Mouse (Mus musculus) ES-E14 (cell line): Measurements from ENCODE around the gene 4930432M17Rik. TPM values are rescaled to one million over a fixed set of nuclear protein-coding genes. Genes with fewer than 3 reads are reported as not detected.

Experiments
- DNase-seq: peaks from one replicate; pipeline ENCODE4 v3.0.0-alpha.2; 2013; ENCODE audit warnings: low read depth, low spot score
- H3K27ac ChIP-seq: 2 replicates; pipeline ENCODE4 v1.5.1; 2012; ENCODE audit warnings: low read depth, mild to moderate bottlenecking, low read length, moderate library complexity, mixed read lengths; ENCODE audit not compliant: poor library complexity, insufficient read depth, severe bottlenecking
- H3K36me3 ChIP-seq: 2 replicates; pipeline ENCODE4 v1.6.1; 2012; ENCODE audit warnings: mild to moderate bottlenecking, low read length, moderate library complexity, mixed read lengths; ENCODE audit not compliant: control insufficient read depth, poor library complexity, insufficient read depth, severe bottlenecking
- H3K4me1 ChIP-seq, 2 experiments: fragments of 150-350 bp in 1 of 2; sonication (generic) in 1 of 2; 2 replicates each; pipeline ENCODE4 v1.6.1; 2012; ENCODE audit warnings: low read length in 2 of 2, mild to moderate bottlenecking in 1 of 2, mixed read lengths in 1 of 2; ENCODE audit not compliant: control insufficient read depth in 2 of 2, insufficient read depth in 2 of 2, poor library complexity in 1 of 2
- H3K4me3 ChIP-seq, 2 experiments: fragments of 150-350 bp in 1 of 2; sonication (generic) in 1 of 2; 2 replicates each; pipeline ENCODE4 v1.5.1; 2012; ENCODE audit warnings: low read length in 2 of 2, low read depth in 1 of 2, mild to moderate bottlenecking in 1 of 2, mixed read lengths in 1 of 2; ENCODE audit not compliant: insufficient read depth in 1 of 2, poor library complexity in 1 of 2, severe bottlenecking in 1 of 2
- H3K9ac ChIP-seq: 2 replicates; pipeline ENCODE4 v1.6.1; 2012; ENCODE audit warnings: low read depth, mild to moderate bottlenecking, low read length, mixed read lengths; ENCODE audit not compliant: poor library complexity, insufficient read depth, severe bottlenecking
- H3K9me3 ChIP-seq: fragments of 150-350 bp; sonication (generic); 2 replicates; pipeline ENCODE4 v1.6.1; 2012; ENCODE audit warnings: low read depth, mild to moderate bottlenecking, low read length; ENCODE audit not compliant: control insufficient read depth, insufficient read depth
- CHD2 ChIP-seq: IDR thresholded peaks from 2 replicates; pipeline ENCODE4 v1.6.1; 2014; ENCODE audit warnings: mild to moderate bottlenecking, low read depth, low read length, inconsistent platforms
- HCFC1 ChIP-seq: IDR thresholded peaks from 2 replicates; pipeline ENCODE4 v1.6.1; 2012; ENCODE audit warnings: low read length, inconsistent platforms, borderline replicate concordance; ENCODE audit not compliant: insufficient read depth
- MAFK ChIP-seq: IDR thresholded peaks from 2 replicates; pipeline ENCODE4 v1.6.1; 2014; ENCODE audit warnings: mild to moderate bottlenecking, low read depth, low read length, inconsistent platforms; ENCODE audit not compliant: insufficient read depth
- ZC3H11A ChIP-seq: IDR thresholded peaks from 2 replicates; pipeline ENCODE4 v1.6.1; 2012; ENCODE audit warnings: low read depth, mild to moderate bottlenecking, inconsistent platforms, low read length, borderline replicate concordance
- ZNF384 ChIP-seq: IDR thresholded peaks from 2 replicates; pipeline ENCODE4 v1.6.1; 2012; ENCODE audit warnings: low read depth, low read length, inconsistent platforms
- in situ Hi-C, 2 experiments: fragments of 600-800 bp; cut with MboI; formaldehyde crosslinking; loops; one replicate each; pipeline ENCODE4 v1.15.1; 2025; ENCODE audit warnings: low sequenced_read_pairs in 2 of 2, inconsistent platforms in 1 of 2; ENCODE audit not compliant: unreplicated experiment in 2 of 2
- total RNA-seq: library from RNA; depleted of rRNA; stranded (reverse); fragments of 300-350 nt; gene quantifications from 2 replicates; pipeline ENCODE4 v1.2.3, GENCODE M21; 2012

Gene 4930432M17Rik
- total RNA-seq, 1 experiment, result not detected

- Histone ChIP-seq H3K27ac (no peak overlapping the region), H3K36me3 (no peaks in the 10 kb centered on the region), H3K9me3 (no peaks in the 10 kb centered on the region), H3K4me3 (no peak overlapping the region), H3K4me1 (no peaks in the 10 kb centered on the region), H3K9ac (no peak overlapping the region)
- DNase-seq, result no peak
- in situ Hi-C loops, result no loop called here
- no peak for TF ChIP-seq CHD2
- no peak for TF ChIP-seq ZC3H11A
- TF ChIP-seq ZNF384, result no peak
- no peak for TF ChIP-seq HCFC1
- TF ChIP-seq MAFK, result no peak
Observed at GRCm38 (mm10) chr3:121693001-121693730, 22.6 kb downstream of the 4930432M17Rik start.

GRCm38 (mm10) chr3:121693746-121694145 lies 23.2 kb downstream of the 4930432M17Rik start:
- TF ChIP-seq CHD2, result no peak
- no peak for TF ChIP-seq MAFK
- TF ChIP-seq ZNF384, result no peak
- no peak for TF ChIP-seq ZC3H11A
- no peak for TF ChIP-seq HCFC1
- DNase-seq, result no peak
- no peaks in the 10 kb centered on the region for H3K9me3 ChIP-seq
- no peak overlapping the region for H3K4me3 ChIP-seq
- H3K9ac ChIP-seq, result no peak overlapping the region
- H3K36me3 ChIP-seq, result no peaks in the 10 kb centered on the region
- no peaks in the 10 kb centered on the region for H3K4me1 ChIP-seq
- H3K27ac ChIP-seq, result no peak overlapping the region
- in situ Hi-C loops, result no loop called here

GRCm38 (mm10) chr3:121697169-121697568 lies 26.6 kb downstream of the 4930432M17Rik start:
- H3K36me3 ChIP-seq, result no peaks in the 10 kb centered on the region
- no peaks in the 10 kb centered on the region for H3K4me1 ChIP-seq
- in situ Hi-C loops, result no loop called here
- H3K9me3 ChIP-seq, result no peaks in the 10 kb centered on the region
- no peak overlapping the region for H3K4me3 ChIP-seq
- no peak overlapping the region for H3K27ac ChIP-seq
- H3K9ac ChIP-seq, result no peak overlapping the region
- TF ChIP-seq ZNF384 (no peak), HCFC1 (no peak), ZC3H11A (no peak), MAFK (no peak), CHD2 (no peak)
- no peak for DNase-seq

DNA sequence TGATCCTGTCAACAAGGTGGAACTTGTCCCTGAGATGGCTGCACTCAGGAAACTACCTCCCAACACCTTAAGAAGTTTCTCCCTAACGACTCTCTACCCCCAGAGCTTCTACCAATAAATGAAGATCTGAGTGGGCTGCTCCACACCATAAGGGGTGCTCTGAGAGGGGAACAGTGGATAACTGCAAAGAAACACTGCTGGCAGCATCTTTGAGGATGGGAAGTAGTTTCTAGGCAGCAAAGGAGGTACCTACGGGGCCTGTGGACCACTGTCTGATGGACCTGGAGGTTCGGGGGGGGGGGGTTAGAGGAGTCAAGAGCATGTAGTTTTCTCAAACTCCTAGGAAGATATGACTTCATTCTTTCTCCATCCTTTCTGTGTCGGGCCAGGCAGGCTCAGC lies 28.8 kb downstream of the 4930432M17Rik start:
- in situ Hi-C loops, result no loop called here
- no peak overlapping the region for H3K27ac ChIP-seq
- no peak for DNase-seq
- no peak overlapping the region for H3K4me3 ChIP-seq
- H3K4me1 ChIP-seq, result no peaks in the 10 kb centered on the region
- H3K9ac ChIP-seq, result no peak overlapping the region
- TF ChIP-seq ZNF384 (no peak), ZC3H11A (no peak), CHD2 (no peak), HCFC1 (no peak), MAFK (no peak)
- no peaks in the 10 kb centered on the region for H3K9me3 ChIP-seq
- no peaks in the 10 kb centered on the region for H3K36me3 ChIP-seq

DNA sequence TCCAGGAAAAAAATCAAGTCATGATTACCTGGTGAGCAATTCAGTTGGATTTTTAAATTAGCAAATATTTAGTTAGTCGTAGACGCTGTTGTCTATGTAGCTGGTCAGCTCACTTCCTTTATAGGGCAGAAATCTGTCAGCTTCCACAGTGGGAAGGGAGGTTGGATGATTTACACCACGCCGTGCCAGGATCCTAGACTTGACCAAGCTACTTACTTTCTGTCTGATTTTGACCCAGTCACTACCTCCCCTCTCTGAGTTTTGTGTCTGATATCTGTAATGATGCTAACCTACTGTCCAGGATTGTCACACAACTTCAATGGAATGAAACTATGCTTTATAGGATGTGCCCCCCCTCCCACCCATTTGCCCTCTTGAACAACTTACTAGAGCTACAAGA lies 29.3 kb downstream of the 4930432M17Rik start:
- Histone ChIP-seq H3K9ac (no peak overlapping the region), H3K9me3 (no peaks in the 10 kb centered on the region), H3K4me3 (no peak overlapping the region), H3K36me3 (no peaks in the 10 kb centered on the region), H3K4me1 (no peaks in the 10 kb centered on the region), H3K27ac (no peak overlapping the region)
- no peak for DNase-seq
- in situ Hi-C loops, result no loop called here
- TF ChIP-seq ZC3H11A (no peak), MAFK (no peak), ZNF384 (no peak), HCFC1 (no peak), CHD2 (no peak)
